In genomic region chr13:28481224-28481965, GRCm38 (mm10) we compare ENCODE assay signal across 10 mouse cellular contexts.
DNase-seq lines count a peak whose midpoint lies in the region; ATAC-seq and TF ChIP-seq lines count a peak whose summit lies in the region.
"Had no signal": no experiment of that assay in that cellular context is flagged by ENCODE, and none has a peak within 500 bp of the region (broad histone marks: within the 10 kb centered on the region; RNA-seq: fewer than 3 reads in every experiment).

No protein-coding gene starts in this region.

- peak; percentile 18 for DNase-seq in lung, postnatal 0 days (ENCODE audit: low spot score)
- DNase-seq in lung, postnatal 25 days (ENCODE audit: low spot score): no peak
- DNase-seq in embryo, embryonic 10 days (ENCODE audit: low spot score): peak; percentile 67
- no peak for DNase-seq in right cerebral cortex, postnatal 14 days
- DNase-seq in right cerebral cortex, postnatal 36 days (ENCODE audit: low spot score in 2 of 2): no peak
- DNase-seq: kidney, adult 18-20 months had no signal

- no peaks in the 10 kb centered on the region for H3K27me3 ChIP-seq in lung, postnatal 0 days (replicated peaks; ENCODE audit: insufficient read depth, low read length)
- H3K27me3 ChIP-seq in hindbrain, embryonic 13.5 days: no peaks in the 10 kb centered on the region
- no peaks in the 10 kb centered on the region for H3K27me3 ChIP-seq in neural tube, embryonic 14.5 days (ENCODE audit: control insufficient read depth, insufficient read depth, low read length)
- no peaks in the 10 kb centered on the region for H3K27me3 ChIP-seq in heart, embryonic 12.5 days (replicated peaks)

- peak; percentile 35 for ATAC-seq in lung, postnatal 0 days
- ATAC-seq in hindbrain, embryonic 13.5 days (ENCODE audit: low FRiP score): peak; percentile 87
- ATAC-seq in neural tube, embryonic 14.5 days (ENCODE audit: low read depth): peak; percentile 58; the same call in 1 of the 2 replicates
- no peak for ATAC-seq in heart, embryonic 12.5 days (ENCODE audit: insufficient number of reproducible peaks, low FRiP score)

- no peaks in the 10 kb centered on the region for H3K36me3 ChIP-seq in lung, postnatal 0 days (ENCODE audit: insufficient read depth, low read length)
- H3K36me3 ChIP-seq in hindbrain, embryonic 13.5 days: 0 out of 2 replicates have a peak, but pooled peaks cover under 1% of the 10 kb centered on the region
- no peaks in the 10 kb centered on the region for H3K36me3 ChIP-seq in neural tube, embryonic 14.5 days (ENCODE audit: control insufficient read depth, insufficient read depth, low read length)
- H3K36me3 ChIP-seq in heart, embryonic 12.5 days: no peaks in the 10 kb centered on the region

- no peak overlapping the region for H3K9ac ChIP-seq in lung, postnatal 0 days (replicated peaks; ENCODE audit: low read depth)
- H3K9ac ChIP-seq in hindbrain, embryonic 13.5 days: no peak overlapping the region
- H3K9ac ChIP-seq in neural tube, embryonic 14.5 days (replicated peaks; ENCODE audit: low read depth, low read length): no peak overlapping the region
- H3K9ac ChIP-seq in heart, embryonic 12.5 days: no peak overlapping the region

- H3K9me3 ChIP-seq in lung, postnatal 0 days (ENCODE audit: low read length): no peaks in the 10 kb centered on the region
- H3K9me3 ChIP-seq in hindbrain, embryonic 13.5 days: no peaks in the 10 kb centered on the region
- H3K9me3 ChIP-seq in neural tube, embryonic 14.5 days (ENCODE audit: control insufficient read depth, low read length): no peaks in the 10 kb centered on the region
- no peaks in the 10 kb centered on the region; the same call in 1 of the 2 replicates for H3K9me3 ChIP-seq in heart, embryonic 12.5 days (replicated peaks)

- no peak for TF ChIP-seq CTCF in lung, postnatal 0 days (IDR thresholded peaks at IDR 0.05)

- H3K27ac ChIP-seq in lung, postnatal 0 days (ENCODE audit: low read length): no peak overlapping the region
- H3K27ac ChIP-seq in hindbrain, embryonic 13.5 days: peak overlapping the region; percentile 55; the same call in 1 of the 2 replicates
- no peak overlapping the region for H3K27ac ChIP-seq in neural tube, embryonic 14.5 days (ENCODE audit: low read depth, low read length)
- no peak overlapping the region for H3K27ac ChIP-seq in heart, embryonic 12.5 days (ENCODE audit: poor library complexity, severe bottlenecking)

- no peak overlapping the region for H3K4me2 ChIP-seq in lung, postnatal 0 days (replicated peaks; ENCODE audit: low read depth, low read length)
- no peak overlapping the region for H3K4me2 ChIP-seq in hindbrain, embryonic 13.5 days
- no peak overlapping the region for H3K4me2 ChIP-seq in neural tube, embryonic 14.5 days (ENCODE audit: low read depth, low read length)
- no peak overlapping the region for H3K4me2 ChIP-seq in heart, embryonic 12.5 days
- H3K4me2 ChIP-seq: heart, embryonic 11.5 days had no signal

- no peak overlapping the region for H3K4me3 ChIP-seq in lung, postnatal 0 days (ENCODE audit: low read depth, low read length)
- H3K4me3 ChIP-seq in hindbrain, embryonic 13.5 days: no peak overlapping the region
- H3K4me3 ChIP-seq in neural tube, embryonic 14.5 days (ENCODE audit: low read depth, low read length): no peak overlapping the region
- no peak overlapping the region for H3K4me3 ChIP-seq in heart, embryonic 12.5 days

- no peaks in the 10 kb centered on the region for H3K4me1 ChIP-seq in lung, postnatal 0 days (ENCODE audit: insufficient read depth, low read depth, low read length)
- H3K4me1 ChIP-seq in hindbrain, embryonic 13.5 days (replicated peaks): peaks cover 13% of the 10 kb centered on the region
- H3K4me1 ChIP-seq in neural tube, embryonic 14.5 days (ENCODE audit: control insufficient read depth, insufficient read depth, low read length): no peaks in the 10 kb centered on the region
- 0 out of 2 replicates have a peak, but pooled peaks cover 2% of the 10 kb centered on the region for H3K4me1 ChIP-seq in heart, embryonic 12.5 days (replicated peaks)

- 70% methylated on average over 7 of the region's 7 CpGs for WGBS in lung, postnatal 0 days
- 51% methylated on average over 7 of the region's 7 CpGs for WGBS in hindbrain, embryonic 13.5 days
- 44% methylated on average over 7 of the region's 7 CpGs for WGBS in neural tube, embryonic 14.5 days
- WGBS in heart, embryonic 12.5 days: 82% methylated on average over 7 of the region's 7 CpGs

- no peak for TF ChIP-seq EP300 in lung, postnatal 0 days (IDR thresholded peaks at IDR 0.05)

Comparison
In these comparisons a context has a peak if more than half of its experiments do, and no peak if none do; other contexts are left out.
1. DNase-seq: peak in lung, postnatal 0 days (single experiment) and embryo, embryonic 10 days (single experiment); none in lung, postnatal 25 days (single experiment), right cerebral cortex, postnatal 14 days (single experiment) and right cerebral cortex, postnatal 36 days (0 of 2).